In genomic region chr1:92906779-92907631, GRCm38 (mm10) we compare ENCODE assay signal across 8 mouse cellular contexts. TPM values are rescaled to one million over a fixed set of nuclear protein-coding genes. Genes with fewer than 3 reads are reported as not detected.
DNase-seq lines count a peak whose midpoint lies in the region; ATAC-seq and TF ChIP-seq lines count a peak whose summit lies in the region.

Gene Dusp28 (plus strand): TSS chr1:92906981.

- no peaks in the 10 kb centered on the region for H3K9me3 ChIP-seq in kidney, embryonic 14.5 days (ENCODE audit: control insufficient read depth, low read length)
- H3K9me3 ChIP-seq in limb, embryonic 15.5 days, result no peaks in the 10 kb centered on the region
- no peaks in the 10 kb centered on the region for H3K9me3 ChIP-seq in midbrain, postnatal 0 days (ENCODE audit: low read length)

- H3K36me3 ChIP-seq in C2C12 (ENCODE audit: control insufficient read depth, insufficient read depth), result no peaks in the 10 kb centered on the region
- no peaks in the 10 kb centered on the region for H3K36me3 ChIP-seq in kidney, embryonic 14.5 days (ENCODE audit: control insufficient read depth, insufficient read depth, low read length)
- no peaks in the 10 kb centered on the region for H3K36me3 ChIP-seq in limb, embryonic 15.5 days
- H3K36me3 ChIP-seq in midbrain, postnatal 0 days (ENCODE audit: insufficient read depth, low read length), result no peaks in the 10 kb centered on the region

- peak; percentile 55 for TF ChIP-seq CTCF in C2C12 (IDR thresholded peaks at IDR 0.05; ENCODE audit: control insufficient read depth, insufficient read depth, insufficient read length)
- TF ChIP-seq CTCF in embryonic fibroblast, embryonic 13.5 days (IDR thresholded peaks at IDR 0.05; ENCODE audit: borderline replicate concordance, insufficient read depth, low read length), result 0 out of 2 replicates have a peak, but pooled peaks have one; percentile 7
- TF ChIP-seq CTCF in midbrain, postnatal 0 days (IDR thresholded peaks at IDR 0.05), result peak; percentile 75

- TF ChIP-seq POLR2A in embryonic fibroblast, embryonic 13.5 days (IDR thresholded peaks at IDR 0.05; ENCODE audit: low read depth, low read length), result peak; percentile 70

- peak within 1 kb of the TSS; percentile 80 for H3K9ac ChIP-seq in kidney, embryonic 14.5 days (ENCODE audit: low read depth, low read length)
- H3K9ac ChIP-seq in limb, embryonic 15.5 days, result peak within 1 kb of the TSS; percentile 77
- peak within 1 kb of the TSS; percentile 79 for H3K9ac ChIP-seq in midbrain, postnatal 0 days (replicated peaks; ENCODE audit: low read length, poor library complexity, severe bottlenecking)

- H3K27ac ChIP-seq in embryonic fibroblast, embryonic 13.5 days (ENCODE audit: insufficient read depth, low read length), result peak within 1 kb of the TSS; percentile 37; the same call in 1 of the 2 replicates
- H3K27ac ChIP-seq in kidney, embryonic 14.5 days (ENCODE audit: low read depth, low read length), result peak within 1 kb of the TSS; percentile 79
- peak within 1 kb of the TSS; percentile 95 for H3K27ac ChIP-seq in limb, embryonic 15.5 days
- H3K27ac ChIP-seq in midbrain, postnatal 0 days (ENCODE audit: low read depth, low read length), result peak within 1 kb of the TSS; percentile 94

- H3K4me1 ChIP-seq in embryonic fibroblast, embryonic 13.5 days (ENCODE audit: control insufficient read depth, insufficient read depth, low read length), result peaks cover 14% of the 10 kb centered on the region
- peaks cover 28% of the 10 kb centered on the region; the same call in 1 of the 2 replicates for H3K4me1 ChIP-seq in kidney, embryonic 14.5 days (ENCODE audit: control insufficient read depth, insufficient read depth, low read length)
- peaks cover 42% of the 10 kb centered on the region for H3K4me1 ChIP-seq in limb, embryonic 15.5 days
- peaks cover 20% of the 10 kb centered on the region for H3K4me1 ChIP-seq in midbrain, postnatal 0 days (ENCODE audit: insufficient read depth, low read length)

- peak within 1 kb of the TSS; percentile 81 for H3K4me2 ChIP-seq in kidney, embryonic 14.5 days (replicated peaks; ENCODE audit: low read depth, low read length)
- peak within 1 kb of the TSS; percentile 70 for H3K4me2 ChIP-seq in limb, embryonic 15.5 days
- peak within 1 kb of the TSS; percentile 83 for H3K4me2 ChIP-seq in midbrain, postnatal 0 days (ENCODE audit: low read depth, low read length, poor library complexity, severe bottlenecking)

- under 1% methylated on average over 81 of the region's 81 CpGs for WGBS in kidney, embryonic 14.5 days
- WGBS in limb, embryonic 15.5 days, result under 1% methylated on average over 77 of the region's 81 CpGs
- WGBS in midbrain, postnatal 0 days, result 2% methylated on average over 80 of the region's 81 CpGs

- DNase-seq in brain, adult 2 months (ENCODE audit: low read depth, low spot score), result peak; percentile 97
- DNase-seq in heart, adult 9 months (ENCODE audit: low spot score in 2 of 2), result peak; percentile 91 to 92
- peak; percentile 92 for DNase-seq in midbrain, postnatal 0 days (ENCODE audit: low spot score)
- DNase-seq in spleen, postnatal 14 days (ENCODE audit: low spot score in 2 of 2), result peak; percentile 67 to 76

- H3K79me2 ChIP-seq in C2C12 (ENCODE audit: control insufficient read depth, insufficient read depth), result peaks cover 11% of the 10 kb centered on the region

- peak within 1 kb of the TSS; percentile 42 for H3K4me3 ChIP-seq in C2C12 (ENCODE audit: insufficient read depth, poor library complexity, severe bottlenecking)
- peak within 1 kb of the TSS; percentile 63 for H3K4me3 ChIP-seq in embryonic fibroblast, embryonic 13.5 days (ENCODE audit: insufficient read depth, low read length)
- peak within 1 kb of the TSS; percentile 83 for H3K4me3 ChIP-seq in kidney, embryonic 14.5 days (ENCODE audit: low read length)
- peak within 1 kb of the TSS; percentile 83 for H3K4me3 ChIP-seq in limb, embryonic 15.5 days
- peak within 1 kb of the TSS; percentile 71 for H3K4me3 ChIP-seq in midbrain, postnatal 0 days (ENCODE audit: low read depth, low read length)

- peak within 1 kb of the TSS; percentile 83 for H3ac ChIP-seq in C2C12 (ENCODE audit: control insufficient read depth, insufficient read length, low read depth)

- no peaks in the 10 kb centered on the region for H3K27me3 ChIP-seq in C2C12 (ENCODE audit: control insufficient read depth, insufficient read depth, insufficient read length)
- H3K27me3 ChIP-seq in kidney, embryonic 14.5 days (ENCODE audit: control insufficient read depth, insufficient read depth, low read length), result no peaks in the 10 kb centered on the region
- no peaks in the 10 kb centered on the region for H3K27me3 ChIP-seq in limb, embryonic 15.5 days
- no peaks in the 10 kb centered on the region for H3K27me3 ChIP-seq in midbrain, postnatal 0 days (ENCODE audit: insufficient read depth, low read length)

- H3K79me3 ChIP-seq in C2C12 (ENCODE audit: low read depth), result peaks cover 4% of the 10 kb centered on the region

- ATAC-seq in kidney, embryonic 14.5 days (ENCODE audit: low FRiP score, low TSS enrichment), result peak; percentile 91
- ATAC-seq in limb, embryonic 15.5 days (ENCODE audit: insufficient number of reproducible peaks, low FRiP score, low TSS enrichment, low read depth), result peak; percentile 87
- peak; percentile 87 for ATAC-seq in midbrain, postnatal 0 days (ENCODE audit: low FRiP score)

TF ChIP-seq in C2C12, 6 proteins besides CTCF, POLR2A, EP300 and RAD21:
- peak; percentile 6 for TF ChIP-seq MYOD1 (IDR thresholded peaks at IDR 0.05; ENCODE audit: control insufficient read depth, insufficient read length, low read depth)
- no peak for TF ChIP-seq MAX (IDR thresholded peaks at IDR 0.05)

RNA-seq across cellular contexts. Expression of gene Dusp28, which starts in this region (rescaled TPM):
- polyA plus RNA-seq in C2C12 (2012; fragmentation: generic; extraction: Trizol), result 9.3 TPM
- polyA plus RNA-seq in embryonic fibroblast, embryonic 13.5 days (2011; ENCODE audit: insufficient read length, low read depth, missing spikeins), result 3.0 and 3.3 TPM in 2 replicates
- polyA plus RNA-seq in kidney, embryonic 14.5 days (2014; fragmentation: Nextera tagmentation; extraction: Ambion mirVana), result 12.5 and 13.7 TPM in 2 replicates
- 9.8 and 11.7 TPM in 2 replicates for polyA plus RNA-seq in limb, embryonic 15.5 days (2015; fragmentation: Nextera tagmentation; extraction: Ambion mirVana)
- total RNA-seq in midbrain, postnatal 0 days (2014; rRNA removed), result 30.2 and 34.8 TPM in 2 replicates
- 24.6 and 25.4 TPM in 2 replicates for polyA plus RNA-seq in midbrain, postnatal 0 days (2015; fragmentation: Nextera tagmentation; extraction: Ambion mirVana)

Comparison
In these comparisons a context has a peak if more than half of its experiments do, and no peak if none do; other contexts are left out.
1. Peak in every context shown above with its lines: DNase-seq, ATAC-seq, H3K4me3 ChIP-seq and H3K27ac ChIP-seq.
2. CTCF ChIP-seq: peak in every context shown above with its lines; median percentile 75 in midbrain, postnatal 0 days; 55 in C2C12; 7 in embryonic fibroblast, embryonic 13.5 days.
3. H3K27ac ChIP-seq: peak in every context shown above with its lines; median percentile 95 in limb, embryonic 15.5 days; 94 in midbrain, postnatal 0 days; 79 in kidney, embryonic 14.5 days; 37 in embryonic fibroblast, embryonic 13.5 days.